Mouse (Mus musculus): ENCODE measurements around the gene Uvrag. TPM values are rescaled to one million over a fixed set of nuclear protein-coding genes. Genes with fewer than 3 reads are reported as not detected.

Uvrag gene
- total RNA-seq, 2 experiments from 2014 or later = 34.6 to 35.0 TPM

- intact Hi-C loops (cut with DNase I) = no loop called here
- DNase-seq = no peak
Observed at GRCm38 (mm10) chr7:98869070-98869469, 271.9 kb downstream of the Uvrag start.

GRCm38 (mm10) chr7:98867794-98868150 is 273.2 kb downstream of the Uvrag start:
- intact Hi-C loops (cut with DNase I) = no loop called here
- no peak for DNase-seq

- no peak for DNase-seq
- intact Hi-C loops (cut with DNase I) = no loop called here
Observed at GRCm38 (mm10) chr7:98867053-98867793, 273.7 kb downstream of the Uvrag start.

GRCm38 (mm10) chr7:98863969-98864718 is 276.8 kb downstream of the Uvrag start:
- intact Hi-C loops (cut with DNase I) = no loop called here
- peak; percentile 38 to 55 for DNase-seq

GRCm38 (mm10) chr7:98862994-98863393 is 277.9 kb downstream of the Uvrag start:
- intact Hi-C loops (cut with DNase I) = no loop called here
- DNase-seq = peak in 1 of 2 experiments; percentile 37

- DNase-seq = no peak
- intact Hi-C loops (cut with DNase I) = no loop called here
Observed at GRCm38 (mm10) chr7:98861002-98861401, 279.9 kb downstream of the Uvrag start.

- intact Hi-C loops (cut with DNase I) = no loop called here
- DNase-seq = no peak
Observed at GRCm38 (mm10) chr7:98857094-98857493, 283.8 kb downstream of the Uvrag start.

GRCm38 (mm10) chr7:98856128-98856527 is 284.8 kb downstream of the Uvrag start:
- DNase-seq = no peak
- intact Hi-C loops (cut with DNase I) = no loop called here

GRCm38 (mm10) chr7:98855388-98855787 is 285.6 kb downstream of the Uvrag start:
- intact Hi-C loops (cut with DNase I) = no loop called here
- no peak for DNase-seq

- no peak for DNase-seq
- intact Hi-C loops (cut with DNase I) = no loop called here
Observed at GRCm38 (mm10) chr7:98853806-98854205, 287.1 kb downstream of the Uvrag start.

GRCm38 (mm10) chr7:98852950-98853650 is 287.8 kb downstream of the Uvrag start:
- intact Hi-C loops (cut with DNase I) = no loop called here
- peak in 1 of 2 experiments; percentile 49 for DNase-seq

- intact Hi-C loops (cut with DNase I) = no loop called here
- peak; percentile 63 to 77 for DNase-seq
Observed at GRCm38 (mm10) chr7:98851220-98851619, 289.7 kb downstream of the Uvrag start.

- DNase-seq = no peak
- intact Hi-C loops (cut with DNase I) = no loop called here
Observed at GRCm38 (mm10) chr7:98850388-98850787, 290.6 kb downstream of the Uvrag start.

- intact Hi-C loops (cut with DNase I) = no loop called here
- no peak for DNase-seq
Observed at GRCm38 (mm10) chr7:98848899-98849640, 291.9 kb downstream of the Uvrag start.

- DNase-seq = no peak
Observed at GRCm38 (mm10) chr7:98843649-98844048, 297.3 kb downstream of the Uvrag start.

GRCm38 (mm10) chr7:98842997-98843396 is 297.9 kb downstream of the Uvrag start:
- intact Hi-C loops (cut with DNase I) = no loop called here
- no peak for DNase-seq

More at GRCm38 (mm10) chr7:98843649-98844048, 297.3 kb downstream of the Uvrag start:
- intact Hi-C loops (cut with DNase I) = no loop called here

- intact Hi-C loops (cut with DNase I) = no loop called here
- no peak for DNase-seq
Observed at GRCm38 (mm10) chr7:98841802-98842201, 299.1 kb downstream of the Uvrag start.

GRCm38 (mm10) chr7:98840771-98841170 is 300.2 kb downstream of the Uvrag start:
- DNase-seq = no peak

GRCm38 (mm10) chr7:98839312-98839711 is 301.6 kb downstream of the Uvrag start:
- DNase-seq = no peak
- intact Hi-C loops (cut with DNase I) = loop anchor here (2.0 to 5.0 kb wide), 3 partner anchors 33 to 239 kb away; no protein-coding TSS in a partner anchor

More at GRCm38 (mm10) chr7:98840771-98841170, 300.2 kb downstream of the Uvrag start:
- intact Hi-C loops (cut with DNase I) = no loop called here

- intact Hi-C loops (cut with DNase I) = loop anchor here (1.0 to 5.0 kb wide), 4 partner anchors 34 to 240 kb away; no protein-coding TSS in a partner anchor
- peak; percentile 66 to 67 for DNase-seq
Observed at GRCm38 (mm10) chr7:98838729-98839141, 302.2 kb downstream of the Uvrag start.
